Mouse (Mus musculus): ENCODE data around the gene Cask. TPM values are rescaled to one million over a fixed set of nuclear protein-coding genes. Genes with fewer than 3 reads are reported as not detected.

Cask gene
- polyA plus RNA-seq, 1 experiment from 2014 or later: 16.0 TPM

DNA sequence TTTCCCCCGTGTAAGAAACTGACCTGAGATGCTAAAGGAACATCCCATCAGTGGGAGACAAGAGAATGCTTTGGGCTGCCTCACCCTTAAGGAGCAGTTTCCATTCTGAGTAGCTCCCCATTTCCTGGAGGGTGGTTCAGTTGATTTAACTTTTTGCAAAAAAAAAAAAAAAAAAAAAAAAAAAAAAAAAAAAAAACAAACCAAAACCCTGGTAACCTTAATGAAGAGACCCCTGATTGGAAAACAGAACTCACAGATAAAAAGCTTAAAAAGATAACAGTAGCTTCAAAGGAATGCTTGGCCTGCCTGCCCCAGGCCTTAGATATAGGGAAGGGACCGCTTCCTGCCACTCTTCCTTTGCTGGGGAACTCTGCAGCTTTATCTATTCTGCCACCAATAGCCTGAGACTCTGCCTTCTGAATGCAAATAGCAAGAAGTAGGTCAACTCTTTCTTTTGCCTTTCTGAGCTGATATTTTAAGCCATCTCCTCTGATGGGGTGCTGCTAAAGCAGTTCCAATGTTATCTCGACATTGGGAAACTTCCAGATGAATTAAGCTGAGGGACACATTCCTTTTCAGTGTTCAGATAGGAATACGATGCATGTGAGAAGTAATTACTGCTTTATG lies 332.3 kb downstream of the Cask start:
- DNase-seq (peak; percentile 1), ATAC-seq (ENCODE audit: insufficient read depth) (no peak)
- Histone ChIP-seq H3K27ac (ENCODE audit: low read depth) (no peak overlapping the region), H3K9me3 (ENCODE audit: low read depth, low read length) (no peaks in the 10 kb centered on the region), H3K4me3 (ENCODE audit: low read depth, low read length) (no peak overlapping the region), H3K4me2 (no peak overlapping the region), H3K4me1 (ENCODE audit: insufficient read depth) (no peaks in the 10 kb centered on the region), H3K27me3 (ENCODE audit: insufficient read depth, low read length) (no peaks in the 10 kb centered on the region), H3K36me3 (ENCODE audit: insufficient read depth) (no peaks in the 10 kb centered on the region), H3K9ac (no peak overlapping the region)
- no peak for TF ChIP-seq CTCF (IDR thresholded peaks at IDR 0.05; ENCODE audit: low read depth)
- 50% methylated on average over 4 of the region's 4 CpGs for WGBS

DNA sequence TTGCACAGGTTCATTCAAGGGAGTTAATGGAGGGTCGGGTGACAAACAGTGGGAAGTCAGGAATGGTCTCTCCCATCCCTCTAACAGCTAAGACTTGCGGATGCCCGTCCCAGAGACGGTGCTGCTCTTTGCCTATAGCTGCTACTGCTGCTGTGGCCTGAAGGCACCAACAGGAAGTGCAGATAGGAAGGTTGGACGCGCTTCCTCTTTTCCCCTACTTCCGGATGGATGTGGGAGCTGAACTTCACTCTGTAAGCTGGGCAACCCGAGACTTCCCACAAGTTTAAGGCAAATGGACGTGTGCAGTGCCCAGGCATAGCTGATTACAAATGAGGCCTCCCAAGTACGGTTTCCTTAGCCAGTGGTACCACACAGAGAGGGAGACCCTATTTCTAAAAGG lies 333.1 kb downstream of the Cask start:
- Histone ChIP-seq H3K4me3 (ENCODE audit: low read depth, low read length) (no peak overlapping the region), H3K4me1 (ENCODE audit: insufficient read depth) (no peaks in the 10 kb centered on the region), H3K4me2 (no peak overlapping the region), H3K9me3 (ENCODE audit: low read depth, low read length) (no peaks in the 10 kb centered on the region), H3K36me3 (ENCODE audit: insufficient read depth) (no peaks in the 10 kb centered on the region), H3K27ac (ENCODE audit: low read depth) (no peak overlapping the region), H3K9ac (no peak overlapping the region), H3K27me3 (ENCODE audit: insufficient read depth, low read length) (no peaks in the 10 kb centered on the region)
- DNase-seq (no peak), ATAC-seq (ENCODE audit: insufficient read depth) (no peak)
- no peak for TF ChIP-seq CTCF (IDR thresholded peaks at IDR 0.05; ENCODE audit: low read depth)
- 71% methylated on average over 10 of the region's 10 CpGs for WGBS

DNA sequence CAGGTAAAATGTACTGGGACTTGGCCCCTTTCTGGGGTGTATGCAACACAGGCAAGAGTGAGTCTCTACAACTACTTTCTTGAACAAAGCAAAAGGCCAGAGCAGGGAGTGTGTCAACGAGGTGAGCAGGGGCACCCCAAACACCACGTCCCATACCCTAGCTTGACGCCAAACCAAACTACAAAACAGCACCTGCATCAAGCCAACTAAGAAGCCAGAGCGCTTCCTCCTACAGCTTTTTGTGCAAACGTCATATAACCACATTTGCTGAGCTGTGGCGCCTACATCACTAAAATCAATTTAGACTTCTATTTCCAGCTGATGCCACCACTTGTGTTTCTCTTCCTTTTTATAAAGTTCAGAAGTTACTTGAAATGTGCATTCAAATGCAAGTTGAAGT lies 334.7 kb downstream of the Cask start:
- TF ChIP-seq CTCF (IDR thresholded peaks at IDR 0.05; ENCODE audit: low read depth): no peak
- H3K27me3 ChIP-seq (ENCODE audit: insufficient read depth, low read length): no peaks in the 10 kb centered on the region
- no peaks in the 10 kb centered on the region for H3K4me1 ChIP-seq (ENCODE audit: insufficient read depth)
- DNase-seq (no peak), ATAC-seq (ENCODE audit: insufficient read depth) (no peak)
- no peak overlapping the region for H3K9ac ChIP-seq
- no peak overlapping the region for H3K4me2 ChIP-seq
- no peaks in the 10 kb centered on the region for H3K36me3 ChIP-seq (ENCODE audit: insufficient read depth)
- H3K4me3 ChIP-seq (ENCODE audit: low read depth, low read length): no peak overlapping the region
- no peak overlapping the region for H3K27ac ChIP-seq (ENCODE audit: low read depth)
- no peaks in the 10 kb centered on the region for H3K9me3 ChIP-seq (ENCODE audit: low read depth, low read length)
- 86% methylated on average over 6 of the region's 6 CpGs for WGBS

DNA sequence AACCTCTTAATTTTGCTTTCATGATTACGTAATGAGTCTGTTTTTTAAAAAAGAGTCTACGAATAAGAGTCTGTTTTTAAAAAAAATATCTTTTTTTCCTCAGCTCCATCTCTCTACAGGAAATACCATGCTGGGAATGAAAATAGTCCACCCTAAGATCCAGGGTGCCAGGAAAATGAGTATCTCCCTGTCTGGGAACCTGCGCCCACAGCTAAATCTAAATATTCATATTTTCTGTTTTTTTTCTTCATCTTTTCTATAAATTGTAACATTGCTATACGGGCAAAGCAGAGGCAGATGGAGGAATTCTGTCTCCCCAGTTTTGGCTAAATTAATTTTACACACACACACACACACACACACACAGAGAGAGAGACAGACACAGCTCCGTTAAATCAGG lies 337.3 kb downstream of the Cask start:
- WGBS: 86% methylated on average over 5 of the region's 5 CpGs
- Histone ChIP-seq H3K27ac (ENCODE audit: low read depth) (no peak overlapping the region), H3K4me2 (no peak overlapping the region), H3K36me3 (ENCODE audit: insufficient read depth) (no peaks in the 10 kb centered on the region), H3K27me3 (ENCODE audit: insufficient read depth, low read length) (no peaks in the 10 kb centered on the region), H3K9ac (no peak overlapping the region), H3K4me1 (ENCODE audit: insufficient read depth) (no peaks in the 10 kb centered on the region), H3K4me3 (ENCODE audit: low read depth, low read length) (no peak overlapping the region), H3K9me3 (ENCODE audit: low read depth, low read length) (no peaks in the 10 kb centered on the region)
- TF ChIP-seq CTCF (IDR thresholded peaks at IDR 0.05; ENCODE audit: low read depth): no peak
- ATAC-seq (ENCODE audit: insufficient read depth): no peak
- no peak for DNase-seq

DNA sequence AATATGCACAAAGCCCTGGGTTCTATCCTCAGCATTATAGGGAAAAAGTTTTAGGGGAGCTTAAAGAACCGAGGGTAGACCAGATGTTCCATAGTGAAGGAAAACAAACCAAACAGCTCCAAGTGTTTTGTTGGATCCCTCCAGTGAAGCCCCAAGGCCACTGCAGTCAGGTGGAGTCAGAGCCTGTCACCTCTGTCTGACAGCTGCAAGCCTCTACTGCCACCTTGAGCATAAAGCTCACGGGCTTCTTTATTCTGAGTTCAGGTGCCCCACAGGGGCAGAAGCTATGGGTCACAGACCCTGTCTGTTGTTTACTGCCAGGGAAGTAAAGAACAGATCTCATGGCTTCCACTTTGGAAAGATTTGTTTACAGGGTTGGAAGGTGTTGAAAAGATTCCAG lies 338.0 kb downstream of the Cask start:
- H3K27me3 ChIP-seq (ENCODE audit: insufficient read depth, low read length): no peaks in the 10 kb centered on the region
- peak; percentile 28; the same call in 1 of the 2 replicates for TF ChIP-seq CTCF (IDR thresholded peaks at IDR 0.05; ENCODE audit: low read depth)
- no peak overlapping the region for H3K9ac ChIP-seq
- WGBS: 31% methylated on average over 2 of the region's 2 CpGs
- no peaks in the 10 kb centered on the region for H3K36me3 ChIP-seq (ENCODE audit: insufficient read depth)
- no peaks in the 10 kb centered on the region for H3K9me3 ChIP-seq (ENCODE audit: low read depth, low read length)
- H3K4me1 ChIP-seq (ENCODE audit: insufficient read depth): no peaks in the 10 kb centered on the region
- ATAC-seq (ENCODE audit: insufficient read depth) (no peak), DNase-seq (peak; percentile 15)
- H3K4me2 ChIP-seq: no peak overlapping the region
- no peak overlapping the region for H3K27ac ChIP-seq (ENCODE audit: low read depth)
- H3K4me3 ChIP-seq (ENCODE audit: low read depth, low read length): no peak overlapping the region

DNA sequence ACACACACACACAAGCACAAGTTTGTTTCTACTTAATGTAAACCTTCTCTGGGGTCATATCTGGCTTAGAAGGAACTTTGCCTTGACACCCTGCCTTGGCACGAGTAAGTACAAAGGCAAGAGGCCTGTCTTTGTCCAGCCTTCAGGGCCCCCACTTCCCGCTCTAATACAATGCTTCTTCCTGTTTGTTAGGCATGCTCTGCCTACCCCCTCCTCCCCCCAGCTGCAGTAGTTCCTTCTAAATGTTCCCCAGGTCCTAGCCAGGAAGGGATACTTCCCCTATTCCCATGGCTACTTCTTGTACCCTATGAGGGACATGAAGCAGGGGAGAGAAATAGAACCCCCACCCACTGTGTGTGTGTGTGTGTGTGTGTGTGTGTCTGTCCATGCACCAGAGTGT lies 344.8 kb downstream of the Cask start:
- no peak overlapping the region for H3K4me3 ChIP-seq (ENCODE audit: low read depth, low read length)
- no peak overlapping the region for H3K9ac ChIP-seq
- H3K27ac ChIP-seq (ENCODE audit: low read depth): no peak overlapping the region
- H3K4me2 ChIP-seq: no peak overlapping the region
- H3K36me3 ChIP-seq (ENCODE audit: insufficient read depth): no peaks in the 10 kb centered on the region
- DNase-seq (peak; percentile 26), ATAC-seq (ENCODE audit: insufficient read depth) (no peak)
- no peaks in the 10 kb centered on the region for H3K9me3 ChIP-seq (ENCODE audit: low read depth, low read length)
- TF ChIP-seq CTCF (IDR thresholded peaks at IDR 0.05; ENCODE audit: low read depth): no peak
- H3K27me3 ChIP-seq (ENCODE audit: insufficient read depth, low read length): 0 out of 2 replicates have a peak, but pooled peaks cover 2% of the 10 kb centered on the region
- 53% methylated on average over 2 of the region's 2 CpGs for WGBS
- no peaks in the 10 kb centered on the region for H3K4me1 ChIP-seq (ENCODE audit: insufficient read depth)

DNA sequence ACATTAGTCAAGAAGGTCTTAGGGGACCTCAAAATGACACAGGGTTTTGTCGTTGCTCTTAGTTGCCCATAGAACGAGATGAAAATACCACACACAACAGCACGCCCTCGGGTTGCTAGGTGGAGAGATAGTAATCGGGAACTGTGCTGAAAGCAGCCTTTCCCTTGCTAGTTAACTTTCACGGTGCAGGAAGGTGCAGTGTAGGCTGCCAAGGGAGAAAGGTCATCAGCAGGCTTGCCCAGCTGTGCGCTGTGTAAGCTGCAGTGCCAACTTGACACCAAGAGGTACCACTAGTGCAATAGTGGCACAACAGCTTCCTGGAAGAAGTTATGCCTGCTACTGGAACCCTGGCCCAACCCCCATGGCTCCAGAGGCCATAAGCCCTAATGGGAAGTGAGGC lies 346.8 kb downstream of the Cask start:
- H3K27ac ChIP-seq (ENCODE audit: low read depth): no peak overlapping the region
- H3K4me3 ChIP-seq (ENCODE audit: low read depth, low read length): no peak overlapping the region
- 0 out of 2 replicates have a peak, but pooled peaks cover 2% of the 10 kb centered on the region for H3K27me3 ChIP-seq (ENCODE audit: insufficient read depth, low read length)
- H3K4me1 ChIP-seq (ENCODE audit: insufficient read depth): no peaks in the 10 kb centered on the region
- no peak for TF ChIP-seq CTCF (IDR thresholded peaks at IDR 0.05; ENCODE audit: low read depth)
- WGBS: 87% methylated on average over 7 of the region's 7 CpGs
- no peak overlapping the region for H3K9ac ChIP-seq
- H3K9me3 ChIP-seq (ENCODE audit: low read depth, low read length): no peaks in the 10 kb centered on the region
- no peak overlapping the region for H3K4me2 ChIP-seq
- ATAC-seq (ENCODE audit: insufficient read depth): no peak
- no peak for DNase-seq
- H3K36me3 ChIP-seq (ENCODE audit: insufficient read depth): no peaks in the 10 kb centered on the region
